Comparison of ENCODE assay signal across 21 mouse cellular contexts in the genomic region with DNA sequence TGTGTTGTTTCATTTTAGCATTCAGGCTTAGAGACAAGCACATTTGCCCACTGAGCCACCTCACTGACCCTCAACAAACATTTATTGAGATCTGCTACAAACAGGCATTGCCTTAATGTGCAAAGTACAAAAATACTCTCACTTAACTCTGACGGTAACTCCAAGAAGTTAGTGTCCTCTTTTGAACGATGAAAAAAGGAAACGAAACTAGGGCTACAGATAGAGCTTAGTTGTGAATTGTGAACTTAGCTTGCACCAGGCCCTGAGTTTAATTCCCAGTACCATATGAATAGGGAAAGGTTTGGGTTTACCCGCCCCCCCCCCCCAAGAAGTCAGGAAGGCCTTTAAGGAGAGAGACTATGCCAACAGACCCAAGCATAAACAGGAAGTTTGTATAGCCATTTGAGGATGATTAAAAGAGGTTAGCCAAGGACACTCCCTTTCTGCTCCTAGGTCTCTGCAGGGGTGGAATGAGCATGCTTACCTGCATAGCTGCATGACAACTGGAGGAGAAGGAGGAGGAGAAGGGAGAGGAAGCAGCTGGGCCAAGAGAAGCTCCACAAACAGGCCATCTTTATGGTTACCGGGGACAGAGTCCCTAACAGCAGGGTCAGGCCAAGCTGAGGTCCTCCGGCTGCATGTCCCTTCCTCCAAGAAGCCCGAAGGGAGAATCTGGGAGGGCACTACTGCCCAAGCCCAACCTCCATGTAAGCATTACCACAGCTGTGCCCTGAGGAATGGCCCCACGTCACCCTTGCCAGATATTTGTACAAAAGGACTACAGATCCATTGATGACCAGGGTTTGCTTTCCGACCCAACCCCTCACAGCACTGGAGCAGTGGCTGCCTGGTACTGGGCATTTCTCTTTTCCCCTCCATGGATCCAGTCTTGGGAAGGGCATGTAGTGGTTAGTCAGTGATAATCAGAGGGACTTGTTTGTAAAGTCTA. TPM values are rescaled to one million over a fixed set of nuclear protein-coding genes. Genes with fewer than 3 reads are reported as not detected.
A peak's percentile ranks its signal among the peaks of the same experiment; 100 is the strongest.
DNase-seq lines count a peak whose midpoint lies in the region; ATAC-seq and TF ChIP-seq lines count a peak whose summit lies in the region.
"Had no signal": no experiment of that assay in that cellular context is flagged by ENCODE, and none has a peak within 500 bp of the region (broad histone marks: within the 10 kb centered on the region; RNA-seq: fewer than 3 reads in every experiment).

A gene (minus strand): TSS at position 771 of the 949 bp plus-strand sequence.

- 76% methylated on average over 9 of the region's 9 CpGs for WGBS in hindbrain, embryonic 16.5 days

- no peaks in the 10 kb centered on the region for H3K9me3 ChIP-seq in ES-E14 (ENCODE audit: control insufficient read depth, insufficient read depth, low read depth, low read length)
- H3K9me3 ChIP-seq in hindbrain, embryonic 16.5 days (ENCODE audit: control insufficient read depth, low read length), result no peaks in the 10 kb centered on the region
- H3K9me3 ChIP-seq: embryonic facial prominence, embryonic 12.5 days; heart, embryonic 15.5 days; hindbrain, embryonic 13.5 days had no signal

- in situ Hi-C loops in ES-E14 (cut with MboI; ENCODE audit: low sequenced_read_pairs in 2 of 2, unreplicated experiment in 2 of 2), result no loop called here

- no peak within 1 kb of the TSS for H3K4me3 ChIP-seq in ES-E14 (ENCODE audit: insufficient read depth in 1 of 2, low read depth in 1 of 2, low read length in 2 of 2, poor library complexity in 1 of 2, severe bottlenecking in 1 of 2)
- H3K4me3 ChIP-seq in hindbrain, embryonic 16.5 days (ENCODE audit: low read length), result no peak within 1 kb of the TSS
- H3K4me3 ChIP-seq: embryonic facial prominence, embryonic 12.5 days; heart, embryonic 15.5 days; hindbrain, embryonic 13.5 days had no signal

- peak within 1 kb of the TSS; percentile 56 for H3K27ac ChIP-seq in ES-E14 (ENCODE audit: insufficient read depth, low read depth, low read length, poor library complexity, severe bottlenecking)
- no peak within 1 kb of the TSS for H3K27ac ChIP-seq in hindbrain, embryonic 16.5 days (ENCODE audit: low read depth, low read length)
- H3K27ac ChIP-seq: embryonic facial prominence, embryonic 12.5 days; heart, embryonic 15.5 days; hindbrain, embryonic 13.5 days; kidney, postnatal 0 days had no signal

- no peaks in the 10 kb centered on the region for H3K36me3 ChIP-seq in ES-E14 (ENCODE audit: control insufficient read depth, insufficient read depth, low read length, poor library complexity, severe bottlenecking)
- no peaks in the 10 kb centered on the region for H3K36me3 ChIP-seq in hindbrain, embryonic 16.5 days (ENCODE audit: control insufficient read depth, insufficient read depth, low read length)
- H3K36me3 ChIP-seq: embryonic facial prominence, embryonic 12.5 days; heart, embryonic 15.5 days; hindbrain, embryonic 13.5 days had no signal

- H3K27me3 ChIP-seq in hindbrain, embryonic 16.5 days (replicated peaks; ENCODE audit: control insufficient read depth, insufficient read depth, low read length), result no peaks in the 10 kb centered on the region
- H3K27me3 ChIP-seq: embryonic facial prominence, embryonic 12.5 days; heart, embryonic 15.5 days; hindbrain, embryonic 13.5 days had no signal

- H3K9ac ChIP-seq in ES-E14 (ENCODE audit: insufficient read depth, low read depth, low read length, poor library complexity, severe bottlenecking), result 0 out of 2 replicates have a peak within 1 kb of the TSS, but pooled peaks have one; percentile 23
- no peak within 1 kb of the TSS for H3K9ac ChIP-seq in hindbrain, embryonic 16.5 days (ENCODE audit: low read depth, low read length)
- H3K9ac ChIP-seq: embryonic facial prominence, embryonic 12.5 days; heart, embryonic 15.5 days; hindbrain, embryonic 13.5 days; liver, postnatal 0 days had no signal

- peak; percentile 74 for DNase-seq in layer of hippocampus, adult 11-12 months (ENCODE audit: low spot score)
- no peak for DNase-seq in layer of hippocampus, adult 9-10 months (ENCODE audit: low spot score)
- DNase-seq in ES-E14 (ENCODE audit: low read depth, low spot score) (no peak), liver (no peak)
- peak; percentile 87 for DNase-seq in layer of hippocampus, adult 9-11 months
- DNase-seq in thymus, postnatal 0 days (ENCODE audit: low spot score), result no peak
- DNase-seq: adrenal gland, postnatal 36 days; heart, adult 11 months; liver, postnatal 0 days; lung, postnatal 4 days; midbrain, embryonic 14.5 days; thymus, adult 2 months had no signal

- no peak within 1 kb of the TSS for H3K4me2 ChIP-seq in hindbrain, embryonic 16.5 days (ENCODE audit: low read length)
- H3K4me2 ChIP-seq: embryonic facial prominence, embryonic 12.5 days; heart, embryonic 15.5 days; hindbrain, embryonic 13.5 days had no signal

- ATAC-seq in megakaryocyte, adult 5-6 weeks (ENCODE audit: poor library complexity, severe bottlenecking), result peak; percentile 59
- no peak for ATAC-seq in hindbrain, embryonic 16.5 days
- ATAC-seq: activated CD4-positive, CD25-positive, alpha-beta regulatory T cell, adult 4 months; intestine, postnatal 0 days; liver, postnatal 0 days had no signal

- H3K4me1 ChIP-seq in ES-E14 (ENCODE audit: control insufficient read depth in 2 of 2, insufficient read depth in 2 of 2, low read length in 2 of 2, poor library complexity in 1 of 2), result peaks cover 10% of the 10 kb centered on the region in 2 experiments; a peak in 3 of 4 replicates
- H3K4me1 ChIP-seq in hindbrain, embryonic 16.5 days (ENCODE audit: control insufficient read depth, insufficient read depth, low read depth, low read length), result no peaks in the 10 kb centered on the region
- H3K4me1 ChIP-seq: embryonic facial prominence, embryonic 12.5 days; heart, embryonic 15.5 days had no signal

TF ChIP-seq in ES-E14, 5 proteins besides CTCF, POLR2A, EP300 and RAD21:
- TF ChIP-seq CHD2 (IDR thresholded peaks at IDR 0.05; ENCODE audit: low read depth, low read length), result no peak
- TF ChIP-seq MAFK (IDR thresholded peaks at IDR 0.05; ENCODE audit: insufficient read depth, low read depth, low read length), result no peak
- TF ChIP-seq HCFC1 (IDR thresholded peaks at IDR 0.05; ENCODE audit: borderline replicate concordance, insufficient read depth, low read length), result no peak
- TF ChIP-seq ZNF384 (IDR thresholded peaks at IDR 0.05; ENCODE audit: low read depth, low read length), result no peak
- no peak for TF ChIP-seq ZC3H11A (IDR thresholded peaks at IDR 0.05; ENCODE audit: borderline replicate concordance, low read depth, low read length)

RNA-seq across cellular contexts. Expression of the gene that starts here (rescaled TPM):
- 0.62 and 0.85 TPM in 2 replicates for total RNA-seq in ES-E14 (2012; rRNA removed)
- total RNA-seq in megakaryocyte, adult 5-6 weeks (2015), result not detected in 2 replicates
- not detected in 2 replicates for total RNA-seq in megakaryocyte, adult 5-6 weeks (2017)
- polyA plus RNA-seq in thymus, postnatal 0 days (2015; fragmentation: Nextera tagmentation; extraction: Ambion mirVana), result not detected in 2 replicates
- polyA plus RNA-seq in hindbrain, embryonic 16.5 days (2015; fragmentation: Nextera tagmentation; extraction: Ambion mirVana), result 1.6 and 1.9 TPM in 2 replicates
- total RNA-seq: adrenal gland, postnatal 36 days had no signal
- polyA plus RNA-seq: activated CD4-positive, CD25-positive, alpha-beta regulatory T cell, adult 4 months; heart, embryonic 15.5 days; intestine, postnatal 0 days; kidney, postnatal 0 days; limb, embryonic 14.5 days; liver, postnatal 0 days; thymus, adult 2 months had no signal

Comparison
In these comparisons a context has a peak if more than half of its experiments do, and no peak if none do; other contexts are left out.
1. DNase-seq: peak in layer of hippocampus, adult 11-12 months (single experiment) and layer of hippocampus, adult 9-11 months (single experiment); none in layer of hippocampus, adult 9-10 months (single experiment), ES-E14 (single experiment), thymus, postnatal 0 days (single experiment) and liver (single experiment).
2. Peak in ATAC-seq in megakaryocyte, adult 5-6 weeks; RNA of the gene not detected or under 1 TPM.